Mouse (Mus musculus) lung, postnatal 36 days (tissue): ENCODE data around the gene Cd4.
"Not testable (repeated sequence)": the region's sequence is repeated elsewhere in the genome, so short reads cannot be mapped to it uniquely, and the experiment has no call there.

ENCODE experiments used
- DNase-seq: peaks from one replicate; pipeline ENCODE4 v3.0.0; 2022; ENCODE audit warnings: mixed read lengths

The Cd4 gene

DNA sequence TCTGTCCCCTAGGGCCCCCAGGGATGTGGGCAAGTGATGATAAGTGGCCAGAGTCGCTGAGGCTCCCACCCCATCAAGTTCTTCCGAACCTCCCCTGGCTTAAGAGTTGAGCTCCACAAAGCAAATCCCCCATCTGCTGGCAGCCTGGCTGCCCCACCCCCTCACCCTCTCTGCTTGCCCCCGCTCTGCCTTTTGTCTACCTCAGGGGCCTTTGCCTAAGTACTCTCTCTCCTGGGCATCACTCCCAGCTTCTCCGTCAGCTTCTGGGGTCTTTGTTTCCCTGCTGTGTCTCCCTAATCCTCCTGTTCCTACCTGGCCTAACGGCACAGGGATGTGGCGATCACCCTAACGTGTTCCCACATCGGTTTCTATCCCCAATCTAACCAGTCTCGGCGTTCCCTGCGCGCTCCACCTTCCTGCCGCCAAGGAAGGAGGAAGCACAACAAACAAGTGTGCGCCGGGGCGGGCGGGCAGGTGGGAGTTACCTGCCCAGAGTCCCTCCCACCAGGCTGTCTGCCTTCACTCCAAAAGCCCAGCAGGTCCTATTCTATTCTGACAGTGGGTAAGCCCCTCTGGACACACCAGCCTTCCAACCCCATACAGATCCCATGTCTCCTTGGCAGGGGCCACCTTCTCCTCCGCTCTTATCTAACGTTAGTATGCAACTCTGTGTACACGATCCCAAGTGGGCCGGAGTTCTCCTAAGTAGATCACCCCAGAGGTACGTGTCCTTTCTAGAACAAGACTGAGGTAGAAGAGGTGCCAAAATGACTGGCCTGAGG, 27.3 kb upstream of the Cd4 start:
- peak; percentile 68 for DNase-seq

DNA sequence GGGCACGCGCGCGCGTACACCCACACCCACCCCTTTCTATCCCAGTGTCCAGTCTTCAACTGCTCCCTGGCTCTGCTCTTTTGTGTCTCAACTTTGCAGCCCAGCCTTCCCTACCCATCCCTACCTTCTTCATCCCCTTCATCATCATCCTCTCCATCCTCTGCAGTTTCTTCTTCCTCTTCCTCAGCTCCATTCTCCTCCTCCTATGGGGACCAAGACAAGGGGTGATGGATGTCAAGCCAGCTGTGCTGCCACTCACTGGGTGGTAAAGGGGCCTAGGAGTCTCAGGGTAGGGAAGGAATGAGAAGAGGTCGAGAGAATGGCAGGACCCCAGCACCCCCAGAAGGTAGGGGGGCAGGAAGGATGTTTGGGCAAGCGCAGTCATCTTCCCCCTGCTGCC, 26.5 kb upstream of the Cd4 start:
- DNase-seq: no peak

DNA sequence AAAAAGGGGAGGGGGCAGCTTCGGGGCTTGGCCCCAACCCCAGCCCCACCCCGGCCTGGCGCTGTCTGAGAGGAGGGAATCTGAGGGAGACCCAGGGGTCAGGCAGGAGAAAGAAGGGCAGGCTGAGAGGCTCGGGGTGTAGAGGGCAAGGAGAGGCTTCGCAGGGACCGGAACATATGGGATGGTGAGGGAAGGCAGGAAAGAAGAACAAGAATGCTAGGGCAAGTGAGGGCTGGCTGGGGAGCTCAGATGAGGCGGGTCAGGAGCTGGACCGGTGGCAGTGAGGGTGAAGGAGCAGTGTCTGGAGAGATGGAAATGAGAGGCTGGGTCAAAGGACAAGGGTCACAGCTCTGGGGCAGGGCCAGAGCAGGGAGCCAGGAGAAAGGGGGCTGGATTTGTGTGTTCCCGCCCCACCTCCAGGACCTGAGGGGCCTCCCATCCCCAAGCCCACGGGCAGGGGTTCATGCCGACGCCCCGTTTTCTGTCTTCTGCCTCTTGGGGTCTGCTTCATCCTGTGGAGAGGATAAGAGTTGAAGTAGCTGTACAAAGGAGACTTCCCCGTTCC, 25.8 kb upstream of the Cd4 start:
- DNase-seq: no peak

DNA sequence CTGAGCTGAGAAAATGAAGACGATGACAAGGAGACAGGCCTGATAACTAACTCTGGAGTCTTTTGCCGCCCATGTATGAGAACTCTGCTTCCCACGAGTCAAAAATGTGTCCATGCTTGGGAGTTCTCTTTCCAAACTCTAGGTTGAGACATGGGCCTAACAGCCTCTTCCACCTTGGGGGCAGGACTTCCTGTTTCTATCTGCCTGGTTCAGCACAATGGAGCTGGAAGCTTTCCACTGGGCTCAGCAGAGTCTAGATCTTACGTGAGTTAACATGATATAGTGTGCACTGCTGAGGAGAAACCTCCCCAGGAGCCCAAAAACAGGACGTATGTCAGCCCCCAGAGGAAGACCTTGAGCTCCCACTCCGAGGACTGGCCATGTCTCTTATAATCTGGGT, 25.2 kb upstream of the Cd4 start:
- peak; percentile 39 for DNase-seq

DNA sequence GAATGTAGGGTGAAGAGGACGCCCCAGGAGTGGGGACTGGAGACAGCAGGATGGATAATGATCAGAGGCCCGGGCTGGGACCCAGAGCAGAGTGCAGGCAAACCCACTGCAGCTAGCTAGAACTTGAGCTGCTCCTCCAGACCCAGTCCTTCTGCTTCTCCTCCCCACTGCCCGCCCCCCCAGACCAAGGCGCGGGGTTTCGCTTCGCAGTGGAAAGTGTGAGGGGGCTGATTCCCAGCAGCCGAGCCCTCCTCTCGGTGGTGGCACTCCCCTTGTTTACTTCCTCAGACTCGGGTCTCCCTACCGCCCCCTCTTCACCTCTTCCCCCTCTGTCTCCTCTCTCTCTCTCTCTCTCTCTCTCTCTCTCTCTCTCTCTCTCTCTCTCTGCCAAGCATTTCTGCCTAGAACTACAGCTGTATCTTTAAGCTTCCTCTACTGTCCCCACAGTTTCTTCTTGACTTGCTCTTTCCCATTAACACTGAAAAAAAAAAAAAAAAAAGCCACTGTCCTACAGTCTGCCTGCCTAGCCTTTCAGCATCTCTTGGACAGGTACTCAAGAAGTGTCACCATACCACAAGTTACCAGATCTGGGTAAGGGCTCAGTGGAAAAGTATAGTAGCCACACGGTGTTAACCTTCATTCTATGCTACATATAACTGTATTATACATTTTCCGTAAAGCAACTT, 23.7 kb upstream of the Cd4 start, which contains the start of gene Lag3:
Gene Lag3 (minus strand): TSS at position 173 of the 686 bp plus-strand sequence.
- no peak for DNase-seq

DNA sequence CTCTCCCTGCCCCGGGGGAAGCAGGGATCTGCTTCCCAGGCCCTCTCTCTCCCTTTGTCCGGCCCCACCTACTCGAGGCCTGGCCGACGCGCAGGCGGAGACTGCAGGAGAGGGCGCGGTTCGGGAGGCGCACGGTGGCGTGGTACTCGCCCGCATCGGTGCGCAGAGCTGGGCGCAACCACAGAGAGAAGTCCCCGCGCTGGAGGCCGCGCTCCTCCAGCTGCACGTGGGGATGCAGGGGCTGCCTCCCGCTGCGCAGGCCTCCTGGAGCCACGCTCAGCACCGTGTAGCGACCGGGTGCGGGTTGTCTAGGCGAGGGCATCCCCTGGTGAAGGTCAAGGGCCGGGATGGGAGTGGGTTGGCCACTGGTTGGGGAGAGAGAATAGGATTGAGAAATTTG, 22.0 kb upstream of the Cd4 start:
- DNase-seq: no peak

DNA sequence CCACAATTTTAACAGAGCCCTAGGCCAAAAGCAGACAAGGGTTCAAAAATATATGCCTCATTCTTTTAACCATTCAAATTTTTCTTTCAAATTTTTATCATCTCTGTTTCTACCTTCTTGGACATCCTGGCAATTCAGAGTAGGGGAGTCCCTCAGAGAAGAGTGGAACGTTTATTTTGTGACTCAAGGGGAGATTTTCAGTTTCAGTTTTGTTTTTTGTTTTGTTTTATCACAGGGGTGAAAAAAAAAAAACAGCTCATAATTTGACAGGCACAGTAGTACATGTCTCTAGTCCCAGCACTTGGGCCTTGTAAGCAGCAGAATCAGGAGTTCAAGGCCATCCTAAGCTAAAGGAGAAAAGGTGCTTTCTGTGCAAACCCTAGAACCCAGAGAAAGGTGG, 19.7 kb upstream of the Cd4 start:
- no peak for DNase-seq

DNA sequence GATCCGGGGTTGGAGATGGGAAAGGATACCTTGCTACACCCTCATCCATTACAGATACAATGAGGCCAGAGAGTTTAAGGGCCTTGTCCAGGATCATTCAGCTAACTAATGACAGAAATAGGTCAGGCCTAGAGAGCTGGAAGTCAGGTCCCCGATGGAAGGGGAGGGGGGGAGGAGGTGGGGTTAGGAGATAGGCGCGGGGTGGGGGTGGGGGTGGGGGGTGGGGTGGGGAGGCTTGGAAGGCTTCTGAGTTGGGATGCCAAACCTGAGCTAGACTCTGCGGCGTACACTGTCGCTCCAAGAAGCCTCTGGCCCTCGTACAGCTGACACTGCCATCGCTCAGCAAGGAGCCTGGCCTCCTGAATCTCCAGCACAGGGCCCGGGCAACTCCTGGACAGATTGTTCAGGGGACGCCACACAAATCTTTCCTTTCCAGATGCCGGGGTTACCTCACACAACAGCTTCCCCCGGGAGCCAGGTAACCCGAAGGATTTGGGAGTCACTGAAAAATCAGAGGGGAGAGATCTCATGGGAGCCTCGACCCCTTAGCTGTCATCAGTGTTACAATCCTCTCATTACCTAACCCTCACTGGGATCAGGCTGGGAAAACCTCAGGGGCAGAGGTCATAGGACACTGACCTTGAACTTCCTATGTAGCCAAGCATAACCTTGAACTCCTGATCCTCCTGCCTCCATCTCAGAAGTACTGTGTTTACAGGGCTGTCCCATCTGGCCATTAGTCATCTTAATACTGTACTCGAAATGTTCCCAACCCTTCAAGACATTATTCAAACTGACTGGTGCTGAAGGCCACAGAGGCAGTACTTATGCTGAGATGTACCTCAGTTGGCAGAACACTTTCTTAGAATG, 17.2 kb upstream of the Cd4 start:
- DNase-seq: no peak

DNA sequence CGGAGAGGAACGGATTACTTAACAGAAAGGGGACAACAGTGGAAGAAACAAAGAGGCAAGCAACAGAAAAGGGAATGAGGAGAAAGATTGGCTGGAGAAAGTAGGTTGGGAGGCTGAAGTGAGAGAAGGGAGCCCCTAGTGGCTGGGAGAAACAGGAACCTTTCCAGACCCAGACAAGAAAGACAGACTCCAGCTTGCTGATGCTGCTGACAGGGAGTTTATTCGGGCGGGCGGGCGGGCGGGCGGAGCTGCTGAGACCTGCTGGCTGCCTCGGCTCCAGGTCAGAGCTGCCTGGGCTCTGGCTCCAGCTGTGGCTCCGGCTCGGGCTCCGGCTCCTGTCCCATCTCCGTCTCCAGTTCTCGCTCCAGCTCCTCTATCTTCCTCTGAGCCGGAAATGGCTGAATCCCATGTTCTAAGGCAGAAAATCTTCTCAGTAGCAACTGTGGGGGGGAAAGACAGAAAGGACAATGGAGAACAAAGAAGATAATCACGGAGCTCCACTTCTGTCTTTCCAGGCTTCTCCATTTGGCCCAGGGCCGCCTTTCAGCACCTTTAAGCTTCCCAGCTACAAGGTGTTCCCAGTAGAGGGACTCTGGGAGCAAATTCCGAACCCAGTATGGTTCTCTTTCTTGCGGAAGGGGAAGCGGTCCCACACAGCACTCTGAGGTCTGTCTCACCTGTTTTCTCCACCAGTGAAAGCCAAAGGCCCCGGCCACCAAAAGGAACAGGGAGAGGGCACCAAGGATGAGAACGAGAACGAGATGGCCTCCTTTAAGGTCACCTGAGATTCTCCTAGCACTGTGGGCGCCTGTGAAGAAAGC, 16.4 kb upstream of the Cd4 start:
- peak; percentile 87 for DNase-seq

DNA sequence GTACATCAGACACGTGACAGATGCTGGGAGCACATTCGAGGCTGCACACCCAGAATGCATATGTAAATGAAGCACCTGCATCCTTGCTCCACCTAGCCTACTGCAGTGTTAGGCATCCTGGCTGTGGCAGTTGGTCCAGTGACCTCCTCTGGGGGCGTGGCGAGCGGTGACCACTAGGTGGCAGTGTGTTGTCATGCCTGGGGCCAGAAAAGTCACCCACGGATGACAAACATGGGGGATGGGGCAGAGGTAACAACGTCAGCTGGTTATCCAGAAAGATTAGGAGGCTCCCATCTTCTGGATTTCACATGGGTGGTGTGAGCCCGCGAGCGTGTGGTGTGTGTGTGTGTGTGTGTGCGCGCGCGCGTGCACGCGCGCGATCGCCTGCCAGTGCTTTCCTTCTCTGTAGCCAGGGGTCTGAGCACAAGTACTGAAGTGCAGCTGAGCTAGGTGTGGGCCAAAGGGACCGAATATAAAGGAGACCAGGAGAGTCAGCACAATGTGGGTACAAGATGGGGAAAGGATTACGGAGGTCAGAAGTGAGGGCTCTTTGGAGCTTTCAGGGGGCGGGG, 15.6 kb upstream of the Cd4 start:
- peak; percentile 99 for DNase-seq

DNA sequence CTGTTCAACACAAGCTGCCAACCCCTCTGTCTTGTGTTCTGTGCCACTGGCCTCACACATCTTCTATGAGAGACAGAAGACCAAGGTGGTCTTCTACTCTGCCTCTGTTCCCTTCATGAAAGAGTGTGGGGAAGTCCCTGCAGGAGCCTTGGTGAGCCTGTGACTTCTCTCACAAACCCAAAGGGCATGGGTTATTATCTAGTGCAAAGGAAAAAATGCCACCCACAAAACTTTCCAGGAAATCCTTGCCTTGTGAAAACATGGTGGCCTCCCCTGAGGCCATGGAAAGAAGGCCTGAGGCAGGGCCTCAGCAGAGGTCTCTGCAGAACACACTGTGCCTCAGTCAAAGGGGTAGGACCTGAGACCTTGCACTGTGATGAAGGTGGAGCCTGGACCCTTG, 13.8 kb upstream of the Cd4 start:
- no peak for DNase-seq

DNA sequence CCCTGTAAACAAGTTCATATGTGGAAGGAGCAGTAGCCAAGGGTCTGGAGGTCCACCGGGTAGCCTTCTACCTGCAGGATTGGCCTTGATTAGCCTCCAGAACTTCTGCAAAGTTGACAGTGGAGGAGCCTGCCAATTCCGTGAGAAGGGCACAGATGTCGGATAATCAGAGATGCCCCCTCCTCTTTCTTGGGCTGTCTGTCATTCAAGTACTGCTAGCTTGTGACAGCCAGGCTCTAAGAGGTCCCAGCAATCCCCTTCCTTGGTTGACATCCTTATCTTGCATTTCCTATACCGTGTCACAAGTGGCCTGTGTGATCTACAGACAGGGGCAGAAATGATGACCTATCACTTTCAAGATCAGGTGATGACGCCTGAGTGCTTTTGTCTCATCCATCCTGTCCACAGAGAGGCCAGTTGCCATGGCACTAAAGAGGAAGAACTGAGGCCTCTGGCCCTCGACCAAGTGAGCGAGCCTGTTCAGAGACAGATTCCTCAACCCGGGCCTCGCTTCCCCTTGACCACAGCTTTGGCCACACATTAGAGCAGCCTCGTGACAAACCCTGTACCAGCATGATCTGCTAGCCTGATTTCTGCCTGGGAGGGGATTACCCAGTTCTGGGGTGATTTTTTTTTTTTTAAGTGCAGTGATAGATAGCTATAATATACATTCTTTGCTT, 12.9 kb upstream of the Cd4 start:
- peak; percentile 70 for DNase-seq

DNA sequence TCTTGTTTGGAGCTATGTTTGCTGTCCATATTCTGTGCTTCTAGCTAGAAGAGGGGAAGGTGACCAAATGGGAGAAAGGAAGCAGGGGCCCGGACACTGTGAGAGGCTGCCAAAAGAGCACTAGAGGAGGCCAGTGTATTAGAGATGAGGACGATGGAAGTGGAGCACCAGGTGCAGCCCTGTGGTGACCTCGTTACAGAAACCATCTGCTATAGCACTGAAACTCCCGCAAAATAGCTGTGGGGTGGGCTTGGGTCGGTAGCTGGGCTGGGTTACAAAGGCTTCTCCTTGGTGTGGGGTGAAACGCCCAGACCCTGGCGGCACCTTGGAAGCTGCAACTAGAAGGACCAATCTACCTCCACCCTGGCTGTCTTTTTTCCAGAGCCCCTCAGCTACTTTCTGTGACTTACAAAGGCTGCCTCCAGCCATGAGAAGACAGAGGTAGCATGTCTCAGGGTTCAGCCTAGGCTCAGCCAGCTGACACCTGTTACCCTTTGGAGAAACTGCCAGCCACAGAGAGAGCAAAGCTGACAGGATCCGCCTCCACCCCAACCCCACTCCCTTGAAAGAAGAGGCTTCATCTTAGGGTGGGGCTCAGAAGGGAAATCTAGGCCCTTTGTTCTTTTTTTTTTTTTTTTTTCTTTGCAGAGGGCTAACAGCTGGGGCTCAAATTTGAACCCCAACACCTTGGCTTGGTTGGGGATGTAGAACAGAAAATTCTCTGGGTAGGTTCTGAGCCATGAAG, 12.2 kb upstream of the Cd4 start:
- no peak for DNase-seq

DNA sequence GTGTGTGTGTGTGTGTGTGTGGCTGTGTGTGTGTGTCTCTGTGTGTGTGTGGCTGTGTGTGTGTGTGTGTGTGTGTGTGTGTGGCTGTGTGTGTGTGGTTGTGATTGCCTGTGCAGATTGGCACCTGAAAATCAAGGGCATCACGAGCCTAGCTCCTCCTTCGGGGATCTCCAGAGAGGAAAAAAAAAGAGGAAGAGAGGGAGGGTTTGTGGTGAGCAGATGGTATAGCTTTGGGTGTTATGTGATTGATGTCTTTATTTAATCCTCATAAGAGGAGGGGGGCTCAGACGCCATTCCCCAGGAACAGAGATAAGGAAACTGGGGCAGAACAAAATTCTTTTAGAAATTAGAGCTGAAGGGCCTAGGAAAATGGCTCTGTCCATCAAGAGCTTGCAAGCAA, 10.3 kb upstream of the Cd4 start:
- DNase-seq: no peak

DNA sequence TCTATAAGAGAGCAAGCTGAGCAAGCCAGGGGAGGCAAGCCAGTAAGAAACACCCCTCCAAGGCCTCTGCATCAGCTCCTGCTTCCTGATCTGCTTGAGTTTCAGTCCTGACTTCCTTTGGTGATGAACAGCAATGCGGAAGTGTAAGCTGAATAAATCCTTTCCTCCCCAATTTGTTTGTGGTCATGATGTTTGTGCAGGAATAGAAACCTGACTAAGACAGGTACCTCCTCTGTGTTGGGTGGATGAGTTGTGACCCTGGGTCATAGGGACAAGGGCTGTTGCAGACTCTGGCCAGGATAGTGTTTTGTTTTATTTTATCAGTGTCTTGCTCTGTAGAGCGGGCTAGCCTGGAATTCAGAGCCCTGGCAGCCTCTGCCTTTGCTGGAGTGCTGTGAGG, 6.1 kb upstream of the Cd4 start:
- DNase-seq: not testable (repeated sequence)

DNA sequence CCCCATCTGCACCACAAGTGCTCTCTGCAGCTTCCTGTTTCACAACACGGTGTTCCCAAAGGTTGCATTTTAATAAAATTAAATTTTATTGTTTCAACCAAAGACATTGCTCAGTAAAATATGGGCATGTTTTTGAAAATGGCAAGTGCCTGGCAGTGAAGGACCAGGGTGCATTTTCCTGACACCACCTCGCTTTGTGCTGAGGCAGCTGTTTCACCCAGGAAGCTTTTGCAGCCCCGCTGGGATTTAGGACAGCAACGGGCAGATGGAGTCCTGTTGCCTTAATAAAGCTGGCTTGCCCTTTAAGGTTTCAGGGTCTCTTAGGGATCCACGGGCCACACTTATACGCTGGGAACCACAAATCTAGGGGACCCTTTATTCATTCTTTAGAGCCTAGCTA, 3.0 kb upstream of the Cd4 start:
- DNase-seq: no peak

DNA sequence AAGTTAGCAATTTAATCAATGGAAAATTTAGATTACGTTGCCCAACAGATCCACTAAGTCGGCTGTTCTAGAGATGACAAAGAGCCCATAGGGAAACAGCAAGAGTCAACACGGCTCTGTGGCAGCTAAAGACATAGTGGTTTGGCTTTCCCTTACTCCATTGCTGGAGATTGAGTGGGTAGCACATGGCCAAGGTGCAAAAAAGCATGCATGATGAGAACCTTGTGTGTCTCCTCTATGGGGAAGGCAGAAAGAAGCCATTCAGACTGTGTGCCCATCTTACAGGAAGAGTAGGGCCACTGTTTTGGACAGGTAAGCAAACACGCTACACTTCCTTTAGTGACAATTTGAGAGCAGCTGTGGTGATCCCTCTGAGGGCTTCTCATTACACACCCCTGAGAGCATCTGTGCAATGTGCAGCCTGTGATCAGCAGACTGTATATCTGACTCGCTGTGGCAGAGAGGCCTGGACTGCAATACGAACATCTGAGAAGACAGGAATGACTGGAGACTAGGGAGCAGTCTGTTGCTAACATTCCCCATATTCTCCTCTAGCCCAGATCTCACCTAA, 619 bp upstream of the Cd4 start:
- no peak for DNase-seq

DNA sequence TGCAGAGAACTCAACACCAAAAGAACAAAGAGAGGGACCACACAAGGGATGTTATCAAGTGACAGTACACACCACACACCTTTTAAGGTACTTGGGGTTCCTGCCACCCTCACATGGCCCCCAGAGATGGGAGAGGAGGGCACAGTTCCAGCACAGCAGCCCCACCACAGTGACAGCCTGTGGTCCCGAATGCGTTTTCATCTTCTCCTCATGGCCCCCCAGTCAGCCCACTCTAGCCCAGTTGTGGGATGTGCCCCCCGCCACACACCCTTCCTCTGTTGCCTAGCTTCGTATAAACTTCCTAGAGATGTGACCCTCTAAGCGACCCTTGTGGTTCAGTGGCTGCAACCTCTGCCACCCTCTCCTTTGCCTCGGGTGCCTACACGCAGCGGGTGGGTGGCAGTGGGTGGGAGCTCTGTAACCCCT, 2.1 kb downstream of the Cd4 start:
- no peak for DNase-seq

DNA sequence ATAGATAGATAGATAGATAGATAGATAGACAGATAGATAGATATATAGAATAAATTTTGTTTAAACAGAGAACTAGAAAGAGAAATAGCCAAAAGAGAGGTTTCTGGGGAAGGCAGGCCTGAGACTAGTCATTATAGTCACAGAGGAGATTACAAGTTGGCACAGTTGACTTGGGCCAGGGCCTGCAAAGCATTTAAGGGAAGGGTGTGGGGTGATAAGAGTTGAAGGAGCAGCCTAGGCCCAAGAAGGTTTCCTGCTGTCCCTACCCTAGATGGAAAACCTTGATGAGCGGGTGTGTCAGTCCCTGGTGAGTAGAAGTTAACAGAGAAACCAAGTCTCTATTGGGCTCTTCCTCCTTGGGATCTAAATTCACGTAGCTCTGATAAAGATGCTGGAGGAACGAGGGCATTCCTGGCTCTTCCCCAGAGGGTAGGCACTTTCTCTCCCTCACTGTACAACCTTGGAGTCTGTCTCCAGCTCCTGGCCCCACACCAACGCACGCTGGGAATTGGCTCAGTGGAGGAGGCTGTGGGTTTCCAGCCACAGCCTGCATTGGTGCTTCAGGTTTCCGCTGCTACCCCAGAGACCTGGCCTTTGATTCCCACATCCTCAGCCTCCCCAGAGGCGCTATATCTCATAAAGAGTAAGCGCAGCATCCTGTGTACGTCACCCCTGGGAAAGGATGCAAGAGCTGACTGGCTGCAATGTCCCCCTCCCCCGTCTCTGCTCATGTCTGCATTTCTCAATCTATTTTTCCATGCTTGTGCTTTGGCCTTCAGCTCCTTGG, 3.1 kb downstream of the Cd4 start:
- no peak for DNase-seq
